Mouse (Mus musculus) olfactory bulb, adult 2 months (tissue): Measurements from ENCODE around the gene Tnks1bp1. TPM values are rescaled to one million over a fixed set of nuclear protein-coding genes. Genes with fewer than 3 reads are reported as not detected.

Experiments
- H3K27ac ChIP-seq: fragments of 200-500 bp; 2 replicates; pipeline ENCODE4 v1.5.1; 2012; ENCODE audit warnings: low read depth, low read length; ENCODE audit not compliant: insufficient read depth
- H3K4me1 ChIP-seq: fragments of 200-500 bp; 2 replicates; pipeline ENCODE4 v1.6.1; 2012; ENCODE audit warnings: low read length; ENCODE audit not compliant: control insufficient read depth, insufficient read depth
- H3K4me3 ChIP-seq: fragments of 200-500 bp; 2 replicates; pipeline ENCODE4 v1.5.1; 2012; ENCODE audit warnings: mild to moderate bottlenecking, low read depth, low read length, moderate library complexity; ENCODE audit not compliant: insufficient read depth
- CTCF ChIP-seq: fragments of 200-500 bp; IDR thresholded peaks from 2 replicates; pipeline ENCODE4 v1.5.1; 2012; ENCODE audit warnings: low read depth, mild to moderate bottlenecking, low read length, moderate library complexity; ENCODE audit not compliant: insufficient read depth
- POLR2A ChIP-seq: fragments of 200-500 bp; IDR thresholded peaks from 2 replicates; pipeline ENCODE4 v1.6.1; 2012; ENCODE audit warnings: mild to moderate bottlenecking, low read depth, low read length, moderate library complexity; ENCODE audit not compliant: insufficient read depth
- WGBS: fragments of 180-500 bp; shearing (Covaris S2); methylation state at CpG from one replicate; pipeline ENCODE4 v1.1.7; 2018; 5-methylcytosine and 5-hydroxymethylcytosine counted together
- polyA plus RNA-seq: library from polyadenylated mRNA; stranded (reverse); fragments of >200 nt; gene quantifications from 2 replicates; pipeline ENCODE4 v1.2.4, GENCODE M21; 2012; ENCODE audit warnings: low replicate concordance; ENCODE audit not compliant: missing spikeins, insufficient read depth, insufficient read length

The Tnks1bp1 gene
- polyA plus RNA-seq, 1 experiment: not detected

DNA sequence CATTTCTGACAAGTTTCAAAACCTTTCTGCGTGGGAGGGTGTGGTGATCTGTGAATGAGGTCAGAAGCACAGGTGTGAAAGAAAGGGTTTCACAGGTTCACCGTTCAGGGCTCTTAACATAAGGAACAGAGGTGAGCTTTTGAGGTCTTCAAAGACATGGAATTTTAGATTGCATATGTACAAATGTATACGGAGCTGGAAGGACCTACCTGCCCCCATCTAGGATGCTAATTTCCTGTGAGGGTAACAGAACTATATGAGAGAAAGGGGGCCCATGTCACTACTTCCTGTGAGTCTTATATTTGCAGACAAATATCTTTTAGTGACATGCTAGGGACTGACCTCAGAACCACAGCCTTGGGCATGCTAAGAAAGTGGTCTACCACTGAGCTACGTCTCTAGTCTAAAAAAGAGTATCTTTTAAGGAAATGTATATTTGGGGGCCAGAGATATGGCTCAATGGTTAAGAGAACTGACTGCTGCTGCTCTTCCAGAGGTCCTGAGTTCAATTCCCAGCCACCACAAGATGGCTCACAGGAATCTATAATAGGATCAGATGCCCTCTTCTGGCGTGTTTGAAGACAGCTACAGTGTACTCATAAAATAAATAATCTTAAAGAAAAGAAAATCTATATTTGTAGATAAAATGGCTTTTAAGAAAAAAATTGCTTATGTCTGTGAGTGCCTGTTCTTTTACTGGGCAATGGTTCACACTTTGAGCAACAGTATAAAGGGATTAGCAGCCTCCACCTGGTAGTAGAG, 33.8 kb upstream of the Tnks1bp1 start:
- no peaks in the 10 kb centered on the region for H3K4me1 ChIP-seq
- H3K27ac ChIP-seq: no peak overlapping the region
- TF ChIP-seq CTCF (no peak), POLR2A (no peak)
- WGBS: 91% methylated on average over 5 of the region's 5 CpGs
- H3K4me3 ChIP-seq: no peak overlapping the region

DNA sequence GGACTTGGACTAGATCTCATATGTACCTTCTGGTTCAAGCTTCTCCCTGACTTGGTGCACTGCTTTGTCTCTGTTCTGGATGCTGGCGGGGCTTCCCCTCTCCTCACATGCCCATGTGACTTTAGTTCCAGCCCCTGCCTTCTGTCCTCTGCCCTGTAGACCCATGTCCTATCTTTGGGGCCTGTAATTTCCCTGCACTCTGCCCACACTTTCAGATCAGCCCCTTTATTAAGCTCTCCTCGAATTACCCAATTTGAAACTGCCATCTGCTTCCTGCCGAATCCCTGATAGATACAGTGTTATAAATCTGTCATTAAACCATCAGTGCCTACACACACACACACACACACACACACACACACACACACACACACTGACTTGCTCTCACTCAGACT, 33.2 kb upstream of the Tnks1bp1 start:
- H3K4me3 ChIP-seq: no peak overlapping the region
- 44% methylated on average over 3 of the region's 3 CpGs for WGBS

DNA sequence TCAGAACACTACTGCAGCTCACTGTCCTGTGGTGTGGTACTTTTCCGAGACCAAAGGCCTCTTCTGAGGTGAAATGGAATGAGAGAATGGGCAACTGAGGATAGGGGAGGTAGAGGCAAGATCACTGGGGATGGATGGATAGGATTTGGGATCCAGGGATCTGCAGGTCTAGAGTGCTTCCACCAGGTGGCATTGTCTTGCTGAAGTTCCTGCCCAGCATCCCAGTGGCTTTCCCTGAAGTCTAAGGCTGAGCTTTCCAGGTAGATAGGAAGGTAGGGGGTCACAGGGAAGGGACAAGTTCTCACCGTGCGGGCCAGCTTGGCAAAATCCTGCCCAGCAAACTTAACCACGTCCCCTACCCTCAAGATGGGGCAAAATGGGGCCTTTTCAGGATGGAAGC, 25.8 kb upstream of the Tnks1bp1 start:
- H3K4me1 ChIP-seq: no peaks in the 10 kb centered on the region
- TF ChIP-seq CTCF: no peak
- no peak for TF ChIP-seq POLR2A
- 31% methylated on average over 4 of the region's 4 CpGs for WGBS
- H3K27ac ChIP-seq: no peak overlapping the region
- H3K4me3 ChIP-seq: no peak overlapping the region

More for the DNA sequence above, 33.2 kb upstream of the Tnks1bp1 start:
- Histone ChIP-seq H3K27ac (no peak overlapping the region), H3K4me1 (no peaks in the 10 kb centered on the region)
- TF ChIP-seq CTCF (no peak), POLR2A (no peak)

DNA sequence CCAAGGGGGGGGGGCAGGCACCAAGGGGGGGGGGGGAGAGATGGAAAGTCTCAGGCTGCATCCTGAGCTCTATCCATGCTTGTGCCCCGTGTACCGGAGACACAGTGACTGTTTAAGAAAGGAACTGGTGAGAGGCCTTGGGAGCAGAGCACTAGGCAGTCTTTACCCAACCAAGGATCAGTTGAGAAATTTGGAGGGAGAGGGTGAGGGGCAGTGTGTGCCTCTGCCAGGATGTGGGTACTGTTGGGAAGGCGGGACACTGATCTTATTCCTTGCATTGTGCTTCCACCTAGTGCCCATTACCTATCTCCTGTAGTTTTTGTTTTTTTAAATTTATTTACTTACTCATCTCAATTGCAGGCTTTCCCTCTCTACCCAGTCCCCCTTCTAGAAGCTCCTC, 21.6 kb upstream of the Tnks1bp1 start:
- no peak overlapping the region for H3K4me3 ChIP-seq
- no peak for TF ChIP-seq CTCF
- no peak for TF ChIP-seq POLR2A

DNA sequence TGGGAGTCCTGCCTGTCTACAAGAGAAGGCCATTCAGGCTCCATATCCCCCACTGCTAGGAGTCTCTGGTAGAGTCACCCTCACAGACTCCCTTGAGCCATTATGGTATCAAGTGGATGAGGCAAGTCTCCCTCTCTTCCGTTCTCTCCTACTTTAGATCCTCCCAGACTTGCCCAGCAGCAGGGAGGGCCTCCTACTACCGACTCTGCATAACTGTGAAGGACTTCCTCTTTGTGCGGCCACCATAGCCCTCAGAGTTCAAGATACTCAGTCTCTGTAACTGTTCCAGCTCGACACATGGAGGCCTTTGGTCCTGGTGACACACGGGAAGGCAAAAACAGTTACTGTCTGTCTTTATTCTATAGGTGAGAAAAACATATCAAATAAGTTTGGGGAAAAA, 20.5 kb upstream of the Tnks1bp1 start:
- WGBS: 77% methylated on average over 5 of the region's 5 CpGs
- TF ChIP-seq POLR2A: no peak
- no peak for TF ChIP-seq CTCF
- Histone ChIP-seq H3K4me1 (no peaks in the 10 kb centered on the region), H3K4me3 (no peak overlapping the region), H3K27ac (no peak overlapping the region)

More for the DNA sequence above, 21.6 kb upstream of the Tnks1bp1 start:
- no peak overlapping the region for H3K27ac ChIP-seq
- no peaks in the 10 kb centered on the region for H3K4me1 ChIP-seq
- WGBS: 62% methylated on average over 3 of the region's 3 CpGs

DNA sequence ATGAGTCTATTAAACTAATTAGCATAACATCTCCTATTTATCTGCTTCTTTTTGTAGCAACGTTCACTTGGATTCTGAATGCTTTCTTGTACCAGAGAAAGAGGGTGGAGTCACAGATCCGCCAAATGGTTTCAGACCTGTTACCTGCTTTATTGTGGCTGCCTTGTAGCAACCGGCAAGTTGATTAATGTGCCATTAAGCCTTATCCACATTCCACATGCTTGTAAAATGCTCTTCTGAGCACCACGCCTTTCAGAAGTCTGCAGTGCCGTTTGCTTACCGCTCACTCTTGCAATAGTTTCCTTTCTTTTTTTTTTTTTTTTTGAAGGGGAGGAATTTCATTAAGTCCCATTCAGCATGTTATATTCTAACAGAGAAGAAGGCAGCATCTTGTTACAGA, 17.9 kb upstream of the Tnks1bp1 start:
- 53% methylated on average over 6 of the region's 6 CpGs for WGBS
- no peaks in the 10 kb centered on the region for H3K4me1 ChIP-seq
- no peak overlapping the region for H3K27ac ChIP-seq
- TF ChIP-seq POLR2A: no peak
- no peak for TF ChIP-seq CTCF
- no peak overlapping the region for H3K4me3 ChIP-seq

DNA sequence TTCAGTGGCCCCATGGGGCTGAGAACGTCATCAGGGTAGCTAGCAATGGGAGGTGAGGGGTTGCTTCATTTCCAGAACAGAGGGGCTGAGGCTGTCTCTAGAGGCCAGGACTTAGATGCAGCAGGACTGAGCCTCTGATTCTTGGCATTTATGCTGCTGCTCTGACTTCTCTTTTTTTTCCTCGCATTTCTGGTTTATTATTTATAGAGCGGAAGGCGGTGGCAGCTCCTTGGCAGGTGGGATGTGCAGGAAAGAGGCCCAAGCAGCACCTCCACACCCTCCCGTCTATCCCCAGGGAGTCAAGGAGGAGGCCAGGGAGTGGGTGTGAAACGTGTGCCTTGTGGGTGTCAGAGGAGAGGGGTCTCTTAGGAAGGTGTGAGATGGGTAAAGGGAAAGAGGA, 16.8 kb upstream of the Tnks1bp1 start:
- TF ChIP-seq CTCF: no peak
- no peak for TF ChIP-seq POLR2A
- WGBS: 63% methylated on average over 6 of the region's 6 CpGs

DNA sequence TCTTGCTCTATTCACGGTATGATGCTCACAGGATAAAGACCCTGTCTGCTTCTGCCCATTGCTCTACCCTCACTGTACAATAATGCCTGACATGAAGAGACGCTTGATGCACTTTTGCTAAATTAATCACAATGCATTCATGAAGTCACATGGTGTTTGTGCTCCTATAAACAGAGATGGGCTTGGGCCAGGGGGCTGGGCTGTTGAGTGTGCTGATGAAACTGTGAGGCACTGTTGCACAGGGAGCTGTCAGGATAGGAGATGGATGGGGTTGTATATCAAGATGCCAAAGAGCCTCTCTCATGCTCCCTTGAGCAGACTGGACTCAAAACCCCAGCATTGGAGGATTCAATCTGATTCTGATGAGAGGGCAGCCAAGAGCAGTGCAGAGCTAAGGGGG, 14.7 kb upstream of the Tnks1bp1 start:
- TF ChIP-seq POLR2A: no peak
- TF ChIP-seq CTCF: no peak
- Histone ChIP-seq H3K4me3 (no peak overlapping the region), H3K4me1 (peaks cover under 1% of the 10 kb centered on the region), H3K27ac (no peak overlapping the region)
- 87% methylated on average over 2 of the region's 2 CpGs for WGBS

More for the DNA sequence above, 16.8 kb upstream of the Tnks1bp1 start:
- Histone ChIP-seq H3K27ac (no peak overlapping the region), H3K4me3 (no peak overlapping the region), H3K4me1 (no peaks in the 10 kb centered on the region)

DNA sequence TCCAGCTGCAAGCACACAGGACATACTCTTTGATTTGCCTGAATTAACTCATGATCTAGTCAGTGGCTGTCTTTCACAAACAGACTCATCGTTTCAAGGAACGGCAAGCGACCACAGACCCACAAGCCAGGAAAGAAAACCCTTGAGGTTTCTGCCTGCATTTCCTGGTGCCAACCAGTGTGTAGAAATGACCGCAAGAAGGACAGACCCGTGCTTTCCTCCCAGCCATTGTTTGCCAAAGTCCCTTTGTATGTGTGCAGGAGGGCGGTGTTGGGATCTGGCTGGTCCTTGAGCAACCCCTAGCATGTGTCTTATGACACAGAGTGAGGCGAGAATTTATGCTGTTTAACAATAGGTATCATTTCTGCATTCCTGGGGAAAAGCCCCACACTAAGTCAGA, 13.7 kb upstream of the Tnks1bp1 start:
- TF ChIP-seq POLR2A (no peak), CTCF (no peak)
- Histone ChIP-seq H3K4me1 (peaks cover 3% of the 10 kb centered on the region), H3K27ac (no peak overlapping the region), H3K4me3 (no peak overlapping the region)
- WGBS: 81% methylated on average over 7 of the region's 7 CpGs
